Mouse (Mus musculus) megakaryocyte, embryonic 14.5 days (primary cell): ENCODE measurements around the gene Rsph10b. TPM values are rescaled to one million over a fixed set of nuclear protein-coding genes. Genes with fewer than 3 reads are reported as not detected.
A peak's percentile ranks its signal among the peaks of the same experiment; 100 is the strongest.

Experiments used
- H3K27me3 ChIP-seq: replicated peaks from 2 replicates; pipeline ENCODE3; 2012; ENCODE audit warnings: inconsistent platforms
- H3K36me3 ChIP-seq: replicated peaks from 2 replicates; pipeline ENCODE3; 2012; ENCODE audit warnings: low read length, inconsistent platforms, mixed read lengths
- H3K4me1 ChIP-seq: 2 replicates; pipeline ENCODE4 v1.6.1; 2012; ENCODE audit warnings: inconsistent platforms
- H3K4me3 ChIP-seq: replicated peaks from 2 replicates; pipeline ENCODE3; 2012; ENCODE audit warnings: moderate library complexity, mild to moderate bottlenecking, inconsistent platforms
- H3K9me3 ChIP-seq: 2 replicates; pipeline ENCODE4 v1.6.1; 2012; ENCODE audit warnings: inconsistent platforms
- FLI1 ChIP-seq: IDR thresholded peaks from 2 replicates; pipeline ENCODE4 v1.6.1; 2012; ENCODE audit warnings: low read length, inconsistent platforms, mixed read lengths
- GATA1 ChIP-seq: IDR thresholded peaks from 3 replicates; pipeline ENCODE4 v1.6.1; 2012; ENCODE audit warnings: mixed read lengths, low read length, inconsistent platforms, borderline replicate concordance
- polyA plus RNA-seq: library from polyadenylated mRNA; stranded (reverse); fragments of >175 nt; gene quantifications from 2 replicates; pipeline ENCODE4 v1.2.3, GENCODE M21; 2012; ENCODE audit warnings: low replicate concordance; ENCODE audit not compliant: insufficient read depth

Rsph10b gene
- polyA plus RNA-seq, 1 experiment = not detected

DNA sequence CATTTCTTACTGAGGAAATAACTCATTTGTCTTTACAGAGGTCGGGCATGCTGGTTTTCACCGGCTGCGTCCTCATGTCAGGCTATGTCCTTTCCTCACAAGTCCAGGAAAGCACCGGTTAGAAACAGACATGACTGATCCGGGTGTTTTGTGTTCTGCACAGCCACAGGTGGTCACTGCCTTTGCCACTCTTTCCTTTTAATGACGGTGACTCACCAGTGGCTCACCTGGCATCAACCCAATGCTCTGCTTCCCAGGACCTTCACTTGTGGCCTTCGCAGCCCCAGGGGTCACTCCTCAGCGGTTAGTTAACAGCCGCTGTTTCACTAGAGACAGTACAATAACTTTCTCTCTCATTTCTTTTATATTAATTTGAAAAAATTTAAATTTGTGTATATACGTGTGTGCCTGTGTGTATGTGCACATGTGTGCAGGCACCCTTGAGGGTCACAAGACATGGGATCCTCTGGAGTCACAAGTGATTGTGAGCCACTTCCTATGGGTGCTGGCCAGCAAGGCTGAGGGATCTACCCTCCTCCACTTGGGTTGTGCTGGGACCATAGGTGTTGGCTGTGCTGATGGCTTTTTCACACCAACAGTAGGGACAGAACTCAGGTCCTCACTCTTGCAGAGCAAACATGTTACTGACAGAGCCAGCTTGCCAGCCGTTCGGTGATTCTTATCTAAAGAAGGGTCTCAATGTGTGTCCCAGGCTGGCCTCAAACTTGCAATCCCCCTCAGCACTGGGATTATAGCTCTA is 32.9 kb downstream of the Rsph10b start:
- TF ChIP-seq GATA1 (no peak), FLI1 (no peak)
- Histone ChIP-seq H3K36me3 (no peaks in the 10 kb centered on the region), H3K9me3 (no peaks in the 10 kb centered on the region)

DNA sequence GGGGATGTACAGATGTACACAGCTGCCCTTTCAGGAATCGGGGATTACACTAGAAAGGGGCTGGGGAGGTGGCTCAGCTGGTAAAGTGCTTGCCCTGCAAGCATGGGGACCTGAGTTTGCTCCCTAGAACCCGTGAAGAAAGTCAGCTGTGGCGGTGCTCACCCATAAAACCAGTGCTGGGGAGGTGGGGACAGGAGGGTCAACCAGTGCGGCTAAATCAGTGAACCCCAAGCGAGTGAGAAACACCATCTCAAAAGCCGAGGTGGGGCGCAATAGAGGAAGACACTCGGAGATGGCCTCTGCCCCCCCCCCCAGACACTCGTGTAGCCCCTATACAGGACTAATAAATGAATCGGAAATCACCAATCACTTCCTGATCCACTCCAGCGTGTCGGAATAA is 33.8 kb downstream of the Rsph10b start:
- Histone ChIP-seq H3K4me3 (no peak overlapping the region), H3K36me3 (no peaks in the 10 kb centered on the region), H3K9me3 (no peaks in the 10 kb centered on the region), H3K27me3 (peaks cover 11% of the 10 kb centered on the region), H3K4me1 (no peaks in the 10 kb centered on the region)
- TF ChIP-seq GATA1 (no peak), FLI1 (no peak)

More for the DNA sequence above, 32.9 kb downstream of the Rsph10b start:
- no peaks in the 10 kb centered on the region for H3K4me1 ChIP-seq
- no peak overlapping the region for H3K4me3 ChIP-seq
- peaks cover 11% of the 10 kb centered on the region for H3K27me3 ChIP-seq

DNA sequence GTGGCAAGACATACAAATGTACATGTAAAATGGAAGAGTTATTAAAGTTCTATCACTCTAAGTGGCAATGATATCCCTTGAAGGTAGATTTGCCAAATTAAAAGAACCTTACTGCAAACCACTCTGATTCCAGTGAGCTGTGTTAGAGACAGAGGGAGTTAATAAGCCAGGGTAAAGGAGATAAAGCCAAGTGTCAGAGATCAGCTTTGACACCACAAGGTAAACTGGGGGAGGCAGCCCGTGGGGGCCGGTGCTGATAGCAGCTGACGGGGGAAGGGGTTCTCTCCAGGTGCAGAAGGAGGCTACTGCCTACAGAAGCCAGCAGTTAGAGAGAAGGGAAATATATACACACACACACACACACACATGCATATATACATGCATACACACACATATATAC is 39.8 kb downstream of the Rsph10b start:
- no peak for TF ChIP-seq FLI1
- no peak for TF ChIP-seq GATA1
- Histone ChIP-seq H3K27me3 (peaks cover 10% of the 10 kb centered on the region), H3K4me1 (peaks cover 29% of the 10 kb centered on the region), H3K36me3 (no peaks in the 10 kb centered on the region), H3K9me3 (no peaks in the 10 kb centered on the region), H3K4me3 (no peak overlapping the region)

DNA sequence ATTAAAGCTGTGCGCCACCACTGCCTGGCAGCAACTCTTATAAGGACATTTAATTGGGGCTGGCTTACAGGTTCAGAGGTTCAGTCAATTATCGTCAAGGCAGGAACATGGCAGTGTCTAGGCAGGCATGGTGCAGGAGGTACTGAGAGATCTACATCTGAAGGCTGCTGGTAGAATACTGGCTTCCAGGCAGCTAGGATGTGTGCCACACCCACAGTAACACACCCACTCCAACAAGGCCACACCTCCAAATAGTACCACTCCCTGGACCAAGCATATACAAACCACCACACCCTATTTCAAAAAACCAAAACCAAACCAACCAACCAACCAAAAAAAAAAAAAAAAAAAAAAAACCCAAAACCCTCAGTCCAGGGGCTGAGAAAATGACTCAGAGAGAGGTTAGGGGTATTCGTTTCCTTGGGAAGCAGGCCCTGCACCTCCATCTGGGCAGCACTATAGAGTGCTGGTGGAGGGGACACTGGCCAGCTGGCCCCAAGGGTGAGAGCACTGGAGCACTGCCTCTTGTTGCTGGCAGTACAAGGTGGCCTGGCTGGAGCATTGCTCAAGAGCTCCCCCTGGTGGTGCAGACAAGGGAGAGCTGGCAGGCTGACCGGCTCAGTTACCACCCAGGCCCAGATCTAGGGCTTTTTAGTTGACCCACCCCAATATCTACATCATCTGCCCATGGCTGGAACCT is 42.2 kb downstream of the Rsph10b start:
- H3K4me3 ChIP-seq = peak overlapping the region; percentile 47
- no peaks in the 10 kb centered on the region for H3K9me3 ChIP-seq
- TF ChIP-seq GATA1 = no peak
- TF ChIP-seq FLI1 = no peak
- no peaks in the 10 kb centered on the region for H3K36me3 ChIP-seq
- peaks cover 13% of the 10 kb centered on the region for H3K27me3 ChIP-seq
- H3K4me1 ChIP-seq = peaks cover 32% of the 10 kb centered on the region

DNA sequence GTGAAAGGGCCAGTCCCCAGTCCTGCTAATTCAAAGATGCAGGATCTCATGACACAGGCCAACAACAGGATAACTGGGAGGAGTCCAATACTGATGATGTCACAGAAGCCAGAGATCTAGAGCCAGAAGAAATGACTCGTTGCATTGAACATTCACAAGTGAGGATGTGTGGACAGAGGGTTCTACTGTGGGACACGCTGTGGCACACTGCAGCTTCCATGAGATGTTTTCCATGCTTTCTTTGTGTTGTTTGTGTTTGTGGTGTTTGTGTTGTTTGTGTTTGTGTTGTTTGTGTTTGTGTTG is 42.7 kb downstream of the Rsph10b start:
- H3K36me3 ChIP-seq = no peaks in the 10 kb centered on the region
- peaks cover 14% of the 10 kb centered on the region for H3K27me3 ChIP-seq
- TF ChIP-seq FLI1 (no peak), GATA1 (no peak)
- H3K4me1 ChIP-seq = peaks cover 33% of the 10 kb centered on the region
- H3K4me3 ChIP-seq = peak overlapping the region; percentile 5
- H3K9me3 ChIP-seq = no peaks in the 10 kb centered on the region

DNA sequence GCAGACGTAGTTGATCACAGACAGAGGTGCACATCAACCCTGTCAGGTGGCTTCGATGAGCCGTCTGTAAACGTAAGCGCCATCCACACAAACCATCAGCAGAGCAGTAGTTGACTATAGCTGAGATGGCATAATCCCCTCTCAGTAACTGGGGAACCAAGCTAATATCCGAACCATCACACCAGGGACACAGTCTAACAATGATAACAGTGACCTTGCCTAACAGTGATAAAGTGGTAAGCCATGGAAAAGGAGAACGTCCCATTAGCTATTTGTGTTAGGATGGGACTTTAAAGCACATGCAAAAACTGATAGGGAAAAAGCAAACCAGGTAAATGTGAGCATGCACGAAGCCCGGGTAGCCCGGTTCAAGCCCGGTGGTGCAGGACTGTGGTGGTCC is 43.4 kb downstream of the Rsph10b start:
- peaks cover 33% of the 10 kb centered on the region for H3K4me1 ChIP-seq
- no peaks in the 10 kb centered on the region for H3K36me3 ChIP-seq
- H3K4me3 ChIP-seq = no peak overlapping the region
- H3K27me3 ChIP-seq = peaks cover 14% of the 10 kb centered on the region
- TF ChIP-seq FLI1 (no peak), GATA1 (no peak)
- H3K9me3 ChIP-seq = no peaks in the 10 kb centered on the region

DNA sequence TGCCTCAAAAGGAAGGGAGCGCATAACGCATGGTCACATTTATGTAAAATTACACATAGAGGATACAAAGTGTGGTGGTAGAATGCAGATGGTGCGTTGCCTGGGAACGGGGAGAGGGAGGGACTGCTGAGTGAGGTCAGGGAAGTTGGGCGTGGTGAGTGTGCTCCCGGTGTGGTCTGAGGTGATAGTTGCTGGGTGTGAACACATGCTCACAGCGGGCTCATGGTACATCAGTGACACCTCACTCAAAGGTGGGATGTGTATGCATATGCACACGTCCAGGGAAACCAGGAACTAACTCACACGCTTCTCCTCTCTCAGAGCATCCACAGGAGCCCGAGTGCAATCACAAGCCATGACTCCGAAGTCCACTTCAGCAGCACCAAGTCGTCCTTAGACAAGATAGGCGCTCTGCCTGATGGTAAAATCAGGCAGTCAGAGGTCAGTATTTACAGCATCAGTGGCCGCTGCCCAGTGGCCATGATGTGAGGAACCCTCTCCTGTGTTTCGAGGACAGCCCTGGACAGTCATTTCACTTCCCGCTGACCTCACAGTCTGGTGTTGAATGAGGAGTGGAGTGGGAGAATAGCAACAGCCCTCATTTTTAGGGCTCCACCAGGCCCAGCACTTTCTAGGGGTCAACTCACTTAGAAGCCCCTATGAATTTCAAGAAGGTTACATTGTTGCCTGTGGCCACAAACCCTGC is 44.0 kb downstream of the Rsph10b start:
- peak overlapping the region; percentile 16 for H3K4me3 ChIP-seq
- peaks cover 14% of the 10 kb centered on the region for H3K27me3 ChIP-seq
- no peaks in the 10 kb centered on the region for H3K9me3 ChIP-seq
- no peak for TF ChIP-seq FLI1
- peaks cover 33% of the 10 kb centered on the region for H3K4me1 ChIP-seq
- H3K36me3 ChIP-seq = peaks cover 3% of the 10 kb centered on the region

DNA sequence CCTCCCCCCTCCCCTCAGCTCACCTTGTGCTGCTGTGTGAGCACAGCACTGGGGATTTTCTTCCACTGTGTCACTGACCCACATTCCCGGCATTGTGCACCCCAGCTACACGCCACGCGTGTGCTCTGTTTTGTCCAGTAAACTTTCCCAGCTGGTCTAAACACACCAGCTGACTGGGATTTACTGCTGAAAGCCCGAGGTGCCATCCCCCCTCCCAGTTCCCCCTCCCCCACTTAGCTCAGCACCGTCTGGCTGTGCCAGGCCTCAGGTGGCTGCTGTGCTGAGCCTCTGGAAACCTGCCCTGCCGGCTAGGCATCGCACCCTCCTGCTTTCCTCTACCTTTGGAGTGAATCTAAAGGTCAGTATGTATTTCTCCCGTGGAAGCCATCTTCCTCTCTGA is 48.0 kb downstream of the Rsph10b start:
- no peak for TF ChIP-seq GATA1
- no peak for TF ChIP-seq FLI1

DNA sequence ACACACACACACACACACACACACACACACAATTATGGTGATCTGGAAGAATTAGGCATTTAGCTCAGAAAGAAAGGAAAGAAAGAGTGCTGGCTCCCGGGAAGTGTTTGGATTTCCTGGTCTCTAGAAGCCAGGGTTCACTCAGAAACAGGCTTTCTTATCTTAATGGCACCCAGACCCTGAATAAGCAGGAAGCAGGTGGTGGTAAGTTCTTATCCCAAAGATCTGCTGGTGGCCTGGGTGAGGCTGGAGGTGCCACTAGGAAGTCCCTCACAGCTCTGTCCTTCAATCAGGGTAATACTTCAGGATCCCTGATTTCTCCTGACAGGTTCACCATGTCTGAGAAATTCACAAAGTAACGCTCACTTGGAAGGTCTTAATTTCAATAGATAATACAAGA is 49.5 kb downstream of the Rsph10b start:
- TF ChIP-seq FLI1 = no peak
- TF ChIP-seq GATA1 = no peak

More for the DNA sequence above, 48.0 kb downstream of the Rsph10b start:
- Histone ChIP-seq H3K4me3 (no peak overlapping the region), H3K9me3 (no peaks in the 10 kb centered on the region), H3K4me1 (peaks cover 13% of the 10 kb centered on the region), H3K27me3 (peaks cover 14% of the 10 kb centered on the region), H3K36me3 (peaks cover 34% of the 10 kb centered on the region)

DNA sequence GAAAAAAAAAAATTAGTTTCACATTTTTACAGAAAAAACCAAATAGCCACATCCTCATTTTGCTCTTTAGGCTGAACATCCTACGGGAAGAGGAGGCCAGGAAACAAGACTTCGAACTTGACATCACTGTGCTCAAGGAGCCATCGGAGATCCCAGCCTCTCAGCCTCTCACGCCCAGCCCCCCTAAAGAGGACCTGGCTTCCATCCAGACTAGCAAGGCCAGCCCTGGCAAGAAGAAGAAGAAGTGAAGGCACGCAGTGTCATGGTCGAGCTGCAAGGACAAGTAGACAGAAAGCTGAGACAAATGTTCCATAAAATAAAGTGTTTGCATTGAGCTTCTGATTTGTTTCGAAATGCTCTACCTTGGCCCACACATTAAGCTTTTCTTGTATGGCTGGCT is 52.5 kb downstream of the Rsph10b start:
- Histone ChIP-seq H3K9me3 (no peaks in the 10 kb centered on the region), H3K4me1 (no peaks in the 10 kb centered on the region; the same call in 1 of the 2 replicates), H3K4me3 (no peak overlapping the region), H3K36me3 (peaks cover 79% of the 10 kb centered on the region), H3K27me3 (no peaks in the 10 kb centered on the region)
- TF ChIP-seq GATA1 (no peak), FLI1 (no peak)

More for the DNA sequence above, 49.5 kb downstream of the Rsph10b start:
- Histone ChIP-seq H3K36me3 (peaks cover 49% of the 10 kb centered on the region), H3K9me3 (no peaks in the 10 kb centered on the region), H3K27me3 (peaks cover 5% of the 10 kb centered on the region), H3K4me3 (no peak overlapping the region), H3K4me1 (peaks cover 5% of the 10 kb centered on the region)
